Mouse (Mus musculus) bone marrow macrophage, adult 2 months (primary cell): Measurements from ENCODE around the gene Arfip1. TPM values are rescaled to one million over a fixed set of nuclear protein-coding genes. Genes with fewer than 3 reads are reported as not detected.
"Not testable (repeated sequence)": the region's sequence is repeated elsewhere in the genome, so short reads cannot be mapped to it uniquely, and the experiment has no call there.

ENCODE experiments used
- H3K27ac ChIP-seq: 2 replicates; pipeline ENCODE4 v1.5.1; 2012; ENCODE audit warnings: low read depth, low read length; ENCODE audit not compliant: insufficient read depth
- H3K4me1 ChIP-seq: 2 replicates; pipeline ENCODE4 v1.6.1; 2012; ENCODE audit warnings: low read length; ENCODE audit not compliant: control insufficient read depth, insufficient read depth
- H3K4me3 ChIP-seq: 2 replicates; pipeline ENCODE4 v1.5.1; 2012; ENCODE audit warnings: mild to moderate bottlenecking, low read length, moderate library complexity; ENCODE audit not compliant: insufficient read depth
- CTCF ChIP-seq: IDR thresholded peaks from 2 replicates; pipeline ENCODE4 v1.5.1; 2012; ENCODE audit warnings: low read depth, mild to moderate bottlenecking, low read length, moderate library complexity
- POLR2A ChIP-seq: IDR thresholded peaks from 2 replicates; pipeline ENCODE4 v1.6.1; 2012; ENCODE audit warnings: mild to moderate bottlenecking, low read depth, low read length, borderline replicate concordance
- polyA plus RNA-seq: library from polyadenylated mRNA; stranded (reverse); fragments of >200 nt; gene quantifications from 2 replicates; pipeline ENCODE4 v1.2.4, GENCODE M21; 2012; ENCODE audit not compliant: missing spikeins, insufficient read depth, insufficient read length

Arfip1 gene
- polyA plus RNA-seq, 1 experiment = 48.7 TPM

GRCm38 (mm10) chr3:84580716-84581115, 1.7 kb downstream of the Arfip1 start:
- Histone ChIP-seq H3K4me1 (peaks cover 22% of the 10 kb centered on the region), H3K27ac (no peak overlapping the region), H3K4me3 (peak overlapping the region; percentile 9)
- TF ChIP-seq CTCF = no peak
- TF ChIP-seq POLR2A = no peak

GRCm38 (mm10) chr3:84570501-84570900, 11.9 kb downstream of the Arfip1 start:
- Histone ChIP-seq H3K4me1 (peaks cover 21% of the 10 kb centered on the region), H3K4me3 (no peak overlapping the region), H3K27ac (peak overlapping the region; percentile 61)
- TF ChIP-seq POLR2A = no peak
- TF ChIP-seq CTCF = no peak

GRCm38 (mm10) chr3:84569587-84569986, 12.8 kb downstream of the Arfip1 start:
- Histone ChIP-seq H3K4me3 (no peak overlapping the region), H3K27ac (peak overlapping the region; percentile 59), H3K4me1 (peaks cover 21% of the 10 kb centered on the region)
- TF ChIP-seq POLR2A = no peak
- no peak for TF ChIP-seq CTCF

GRCm38 (mm10) chr3:84568540-84568939, 13.9 kb downstream of the Arfip1 start:
- TF ChIP-seq CTCF (no peak), POLR2A (no peak)
- peaks cover 20% of the 10 kb centered on the region for H3K4me1 ChIP-seq

GRCm38 (mm10) chr3:84563415-84563814, 19.0 kb downstream of the Arfip1 start:
- TF ChIP-seq POLR2A (no peak), CTCF (no peak)
- no peak overlapping the region for H3K27ac ChIP-seq
- H3K4me3 ChIP-seq = no peak overlapping the region
- peaks cover 16% of the 10 kb centered on the region for H3K4me1 ChIP-seq

More at GRCm38 (mm10) chr3:84568540-84568939, 13.9 kb downstream of the Arfip1 start:
- H3K4me3 ChIP-seq = no peak overlapping the region
- no peak overlapping the region for H3K27ac ChIP-seq

GRCm38 (mm10) chr3:84562911-84563310, 19.5 kb downstream of the Arfip1 start:
- not testable (repeated sequence) for H3K27ac ChIP-seq, H3K4me3 ChIP-seq
- H3K4me1 ChIP-seq = peaks cover 20% of the 10 kb centered on the region

GRCm38 (mm10) chr3:84558301-84558700, 24.1 kb downstream of the Arfip1 start:
- Histone ChIP-seq H3K4me3 (no peak overlapping the region), H3K4me1 (peaks cover 22% of the 10 kb centered on the region), H3K27ac (no peak overlapping the region)
- TF ChIP-seq CTCF = no peak
- no peak for TF ChIP-seq POLR2A

- H3K4me3 ChIP-seq = no peak overlapping the region
- TF ChIP-seq CTCF (no peak), POLR2A (no peak)
- H3K4me1 ChIP-seq = peaks cover 22% of the 10 kb centered on the region
- no peak overlapping the region for H3K27ac ChIP-seq
These were observed 26.6 kb downstream of the Arfip1 start for GRCm38 (mm10) chr3:84555780-84556179.

GRCm38 (mm10) chr3:84547177-84547576, 35.2 kb downstream of the Arfip1 start:
- Histone ChIP-seq H3K4me3 (no peak overlapping the region), H3K4me1 (peaks cover 13% of the 10 kb centered on the region), H3K27ac (peak overlapping the region; percentile 40)
- TF ChIP-seq POLR2A = no peak
- TF ChIP-seq CTCF = no peak

GRCm38 (mm10) chr3:84542450-84542849, 40.0 kb downstream of the Arfip1 start:
- peaks cover 12% of the 10 kb centered on the region for H3K4me1 ChIP-seq
- H3K27ac ChIP-seq, H3K4me3 ChIP-seq: not testable (repeated sequence)

- H3K4me1 ChIP-seq = peaks cover 10% of the 10 kb centered on the region
- no peak for TF ChIP-seq POLR2A
- no peak for TF ChIP-seq CTCF
- no peak overlapping the region for H3K27ac ChIP-seq
- H3K4me3 ChIP-seq = no peak overlapping the region
These were observed 40.5 kb downstream of the Arfip1 start for GRCm38 (mm10) chr3:84541881-84542280.
